Mouse (Mus musculus) layer of hippocampus, adult 18-20 months (tissue): ENCODE data around the gene Nipa1. TPM values are rescaled to one million over a fixed set of nuclear protein-coding genes. Genes with fewer than 3 reads are reported as not detected.

Experiments
- DNase-seq, 2 experiments: peaks; one replicate each; pipeline ENCODE4 v3.0.0; 2022; ENCODE audit warnings: low spot score in 2 of 2
- total RNA-seq, 2 experiments: library from RNA; stranded (reverse); gene quantifications; 2 replicates each; pipeline ENCODE4 v1.2.3; 2021

Nipa1 gene
- total RNA-seq, 2 experiments from 2014 or later: 57.1 to 59.4 TPM

- no peak for DNase-seq
Measured at GRCm38 (mm10) chr7:55956054-55956453, 63.7 kb downstream of the Nipa1 start.

- no peak for DNase-seq
Measured at GRCm38 (mm10) chr7:55938341-55938740, 81.4 kb downstream of the Nipa1 start.

DNA sequence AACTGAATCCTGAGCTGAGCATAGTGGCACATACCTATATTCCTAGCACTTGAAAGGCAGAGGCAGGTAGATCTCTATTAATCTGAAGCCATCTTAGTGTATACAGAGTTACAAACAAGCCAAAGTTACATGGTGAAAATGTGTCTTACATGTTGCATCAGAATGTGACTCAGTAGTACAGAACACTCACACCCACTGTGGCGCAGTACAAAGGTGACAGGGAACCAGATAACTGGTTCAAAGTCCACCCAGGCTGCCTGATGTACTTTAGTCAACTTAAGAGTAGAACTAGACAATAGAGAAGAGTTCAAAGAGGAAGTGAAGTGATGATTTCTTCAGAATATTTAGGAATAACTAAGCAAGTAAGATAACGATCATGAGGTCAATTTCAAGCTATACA, 84.7 kb downstream of the Nipa1 start:
- DNase-seq: no peak

GRCm38 (mm10) chr7:55928649-55929048, 91.1 kb downstream of the Nipa1 start:
- no peak for DNase-seq

Other genes with a start within 250 kb of the Nipa1 start
- gene Tubgcp5, start 225.8 kb downstream of the Nipa1 start, total RNA-seq: 10 to 100 TPM; 25.1 to 27.2 TPM
- gene Cyfip1, start 178.2 kb downstream of the Nipa1 start, total RNA-seq: 100 to 1,000 TPM; 108 to 113 TPM
- 10 to 100 TPM; 41.7 to 44.4 TPM for gene Nipa2, start 57.5 kb downstream of the Nipa1 start, total RNA-seq
- 100 to 1,000 TPM; 122 to 136 TPM for gene Herc2, start 30.2 kb upstream of the Nipa1 start, total RNA-seq
- under 1 TPM; 0.22 to 0.33 TPM for gene Oca2, start 219.8 kb upstream of the Nipa1 start, total RNA-seq